Comparison of ENCODE assay signal across 8 mouse cellular contexts in genomic region chr10:29313905-29314304, GRCm38 (mm10). TPM values are rescaled to one million over a fixed set of nuclear protein-coding genes. Genes with fewer than 3 reads are reported as not detected.
DNase-seq lines count a peak whose midpoint lies in the region; ATAC-seq and TF ChIP-seq lines count a peak whose summit lies in the region.

No protein-coding gene starts in this region.

- TF ChIP-seq POLR2A in thymus, adult 2 months (IDR thresholded peaks at IDR 0.05; ENCODE audit: control insufficient read depth, extremely low read depth, insufficient read depth, low read length, poor library complexity): no peak

- no peaks in the 10 kb centered on the region for H3K9me3 ChIP-seq in heart, embryonic 13.5 days
- H3K9me3 ChIP-seq in G1E (replicated peaks): no peaks in the 10 kb centered on the region
- no peaks in the 10 kb centered on the region for H3K9me3 ChIP-seq in forebrain, postnatal 0 days (ENCODE audit: low read length)

- no peak for TF ChIP-seq CTCF in G1E (IDR thresholded peaks at IDR 0.05; ENCODE audit: low read depth, low read length)
- TF ChIP-seq CTCF in forebrain, postnatal 0 days (IDR thresholded peaks at IDR 0.05; ENCODE audit: low read depth): no peak
- TF ChIP-seq CTCF in thymus, adult 2 months (IDR thresholded peaks at IDR 0.05; ENCODE audit: borderline replicate concordance, control insufficient read depth, extremely low read depth, insufficient read depth, low read length, poor library complexity): no peak

- H3K27ac ChIP-seq in heart, embryonic 13.5 days (replicated peaks): no peak overlapping the region
- no peak overlapping the region for H3K27ac ChIP-seq in forebrain, postnatal 0 days (ENCODE audit: low read depth, low read length)
- H3K27ac ChIP-seq in thymus, adult 2 months (ENCODE audit: control insufficient read depth, insufficient read depth, low read length): no peak overlapping the region

- DNase-seq in heart, postnatal 14 days: no peak
- no peak for DNase-seq in G1E (ENCODE audit: low spot score)
- DNase-seq in forebrain, postnatal 0 days: no peak
- no peak for DNase-seq in thymus, adult 2 months
- DNase-seq in thymus, postnatal 36 days: no peak
- no peak for DNase-seq in right cerebral cortex, postnatal 14 days

- H3K4me2 ChIP-seq in heart, embryonic 13.5 days: peak overlapping the region; percentile 71
- peak overlapping the region; percentile 50 for H3K4me2 ChIP-seq in forebrain, postnatal 0 days (ENCODE audit: low read depth)

- intact Hi-C loops in heart, postnatal 14 days (cut with DNase I): loop anchor here (2.0 to 10.0 kb wide), 2 partner anchors 47 to 209 kb away; no protein-coding TSS in a partner anchor

- H3K27me3 ChIP-seq in heart, embryonic 13.5 days (replicated peaks): no peaks in the 10 kb centered on the region
- no peaks in the 10 kb centered on the region for H3K27me3 ChIP-seq in G1E (ENCODE audit: insufficient read depth, low read length)
- no peaks in the 10 kb centered on the region for H3K27me3 ChIP-seq in forebrain, postnatal 0 days (ENCODE audit: insufficient read depth, low read length)
- H3K27me3 ChIP-seq in thymus, adult 2 months (ENCODE audit: control insufficient read depth, insufficient read depth, low read length): no peaks in the 10 kb centered on the region

- H3K4me3 ChIP-seq in heart, embryonic 13.5 days: peak overlapping the region; percentile 81
- peak overlapping the region; percentile 77 for H3K4me3 ChIP-seq in G1E (ENCODE audit: low read depth, low read length)
- H3K4me3 ChIP-seq in forebrain, postnatal 0 days (ENCODE audit: low read depth, low read length): peak overlapping the region; percentile 61
- H3K4me3 ChIP-seq in thymus, adult 2 months (ENCODE audit: control insufficient read depth, insufficient read depth, low read length): no peak overlapping the region

- peaks cover 11% of the 10 kb centered on the region for H3K36me3 ChIP-seq in heart, embryonic 13.5 days
- peaks cover 25% of the 10 kb centered on the region for H3K36me3 ChIP-seq in G1E (replicated peaks)
- H3K36me3 ChIP-seq in forebrain, postnatal 0 days (ENCODE audit: insufficient read depth): no peaks in the 10 kb centered on the region
- no peaks in the 10 kb centered on the region for H3K36me3 ChIP-seq in thymus, adult 2 months (ENCODE audit: control insufficient read depth, insufficient read depth, low read length)

- peak overlapping the region; percentile 90 for H3K9ac ChIP-seq in heart, embryonic 13.5 days
- no peak overlapping the region for H3K9ac ChIP-seq in forebrain, postnatal 0 days

- WGBS in heart, embryonic 13.5 days: 39% methylated on average over 5 of the region's 5 CpGs
- WGBS in forebrain, postnatal 0 days: 25% methylated on average over 5 of the region's 5 CpGs
- WGBS in thymus, adult 2 months: 16% methylated on average over 5 of the region's 5 CpGs

- peaks cover 12% of the 10 kb centered on the region for H3K4me1 ChIP-seq in heart, embryonic 13.5 days
- H3K4me1 ChIP-seq in G1E (ENCODE audit: insufficient read depth, low read depth, low read length): peaks cover 13% of the 10 kb centered on the region
- peaks cover 5% of the 10 kb centered on the region; the same call in 1 of the 2 replicates for H3K4me1 ChIP-seq in forebrain, postnatal 0 days (ENCODE audit: insufficient read depth)
- H3K4me1 ChIP-seq in thymus, adult 2 months (replicated peaks; ENCODE audit: control insufficient read depth, insufficient read depth, low read length): no peaks in the 10 kb centered on the region

- ATAC-seq in heart, embryonic 13.5 days (ENCODE audit: extremely low read depth, insufficient number of reproducible peaks, low FRiP score, low TSS enrichment): no peak
- ATAC-seq in G1E (ENCODE audit: extremely low read depth, insufficient number of reproducible peaks, low FRiP score, poor library complexity, severe bottlenecking): no peak
- ATAC-seq in forebrain, postnatal 0 days: no peak
- 0 out of 2 replicates have a peak, but pooled peaks have one; percentile 11 for ATAC-seq in megakaryocyte, adult 5-6 weeks (ENCODE audit: poor library complexity, severe bottlenecking)

RNA-seq across cellular contexts. Expression of gene Echdc1, which starts 0.9 kb away (rescaled TPM):
- polyA plus RNA-seq in heart, embryonic 13.5 days (2015; fragmentation: Nextera tagmentation; extraction: Ambion mirVana): 20.9 and 24.5 TPM in 2 replicates
- total RNA-seq in heart, postnatal 14 days (2021): 10 to 100 TPM; 28.1 to 28.5 TPM
- 39.5 and 41.3 TPM in 2 replicates for total RNA-seq in G1E (2014; fragmentation: Nextera tagmentation)
- 68.0 and 73.6 TPM in 2 replicates for total RNA-seq in G1E (2017)
- 2.5 and 3.7 TPM in 2 replicates for polyA plus RNA-seq in G1E (2012)
- total RNA-seq in forebrain, postnatal 0 days (2014; rRNA removed): 16.1 and 16.2 TPM in 2 replicates
- 19.6 and 22.4 TPM in 2 replicates for polyA plus RNA-seq in forebrain, postnatal 0 days (2015; fragmentation: Nextera tagmentation; extraction: Ambion mirVana)
- 5.4 and 5.5 TPM in 2 replicates for total RNA-seq in megakaryocyte, adult 5-6 weeks (2015)
- total RNA-seq in megakaryocyte, adult 5-6 weeks (2017): 8.9 and 9.7 TPM in 2 replicates
- 3.7 and 4.8 TPM in 2 replicates for polyA plus RNA-seq in thymus, adult 2 months (2012; rRNA removed)

RNA-seq across cellular contexts. Expression of gene Rnf146, which starts 48.3 kb away (rescaled TPM):
- polyA plus RNA-seq in heart, embryonic 13.5 days (2015; fragmentation: Nextera tagmentation; extraction: Ambion mirVana): 31.4 and 36.0 TPM in 2 replicates
- 10 to 100 TPM; 53.7 to 59.1 TPM for total RNA-seq in heart, postnatal 14 days (2021)
- total RNA-seq in G1E (2014; fragmentation: Nextera tagmentation) (52.1 and 61.7 TPM in 2 replicates), G1E (2017) (55.2 and 63.8 TPM in 2 replicates)
- polyA plus RNA-seq in G1E (2012): 6.8 and 7.0 TPM in 2 replicates
- 68.9 and 79.4 TPM in 2 replicates for total RNA-seq in forebrain, postnatal 0 days (2014; rRNA removed)
- polyA plus RNA-seq in forebrain, postnatal 0 days (2015; fragmentation: Nextera tagmentation; extraction: Ambion mirVana): 57.0 and 61.9 TPM in 2 replicates
- total RNA-seq in megakaryocyte, adult 5-6 weeks (2015): 33.1 and 36.4 TPM in 2 replicates
- total RNA-seq in megakaryocyte, adult 5-6 weeks (2017): 49.4 and 50.1 TPM in 2 replicates
- polyA plus RNA-seq in thymus, adult 2 months (2012; rRNA removed): 25.3 and 30.0 TPM in 2 replicates
